Mouse (Mus musculus) midbrain, embryonic 10.5 days (tissue): Measurements from ENCODE around the gene Tmub2. TPM values are rescaled to one million over a fixed set of nuclear protein-coding genes. Genes with fewer than 3 reads are reported as not detected.
A peak's percentile ranks its signal among the peaks of the same experiment; 100 is the strongest.

ENCODE experiments used
- DNase-seq: peaks from one replicate; pipeline ENCODE4 v3.0.0-alpha.2; 2017; ENCODE audit warnings: low spot score
- H3K27ac ChIP-seq: fragments of 300-500 bp; sonication (generic); replicated peaks from 2 replicates; pipeline ENCODE4 v1.5.1; 2016; ENCODE audit warnings: mild to moderate bottlenecking
- H3K27me3 ChIP-seq: fragments of 300-500 bp; sonication (generic); 2 replicates; pipeline ENCODE4 v1.6.1; 2016; ENCODE audit warnings: low read depth, mild to moderate bottlenecking; ENCODE audit not compliant: poor library complexity, severe bottlenecking
- H3K36me3 ChIP-seq: fragments of 300-500 bp; sonication (generic); 2 replicates; pipeline ENCODE4 v1.6.1; 2016; ENCODE audit warnings: mild to moderate bottlenecking, moderate library complexity
- H3K4me1 ChIP-seq: fragments of 300-500 bp; sonication (generic); 2 replicates; pipeline ENCODE4 v1.6.1; 2016
- H3K4me3 ChIP-seq: fragments of 300-500 bp; sonication (generic); 2 replicates; pipeline ENCODE4 v1.5.1; 2016; ENCODE audit warnings: mild to moderate bottlenecking, moderate library complexity
- H3K9me3 ChIP-seq: fragments of 300-500 bp; sonication (generic); replicated peaks from 2 replicates; pipeline ENCODE4 v1.6.1; 2016; ENCODE audit warnings: mild to moderate bottlenecking
- WGBS: fragments of 180-500 bp; shearing (Covaris S2); methylation state at CpG from one replicate; pipeline ENCODE4 v1.1.7; 2016; 5-methylcytosine and 5-hydroxymethylcytosine counted together
- polyA plus RNA-seq: library from polyadenylated mRNA; unstranded; fragments of >200 nt; fragmentation: Nextera tagmentation; extraction: Ambion mirVana; gene quantifications from 2 replicates; pipeline ENCODE4 v1.2.1, GENCODE M21; 2016

The Tmub2 gene
- polyA plus RNA-seq, 1 experiment from 2014 or later: 51.3 TPM

DNA sequence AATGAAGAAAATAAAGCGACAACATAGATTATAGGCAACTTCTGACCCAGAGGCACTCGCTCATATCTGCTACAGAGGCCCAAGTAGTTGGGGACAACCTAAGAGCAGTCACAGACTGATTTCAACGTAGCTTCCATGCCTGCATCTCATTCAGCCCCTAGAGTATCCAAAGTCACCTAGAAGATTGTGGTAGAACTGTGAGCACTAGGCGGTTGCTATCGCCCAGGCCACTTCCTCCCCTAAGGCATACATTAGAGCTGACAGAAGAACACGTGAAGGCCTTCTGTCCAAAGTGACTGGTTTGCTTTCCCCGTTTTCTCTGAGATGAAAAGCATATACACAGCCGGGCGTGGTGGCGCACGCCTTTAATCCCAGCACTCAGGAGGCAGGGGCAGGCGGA lies 29.6 kb downstream of the Tmub2 start:
- WGBS: 91% methylated on average over 12 of the region's 12 CpGs
- DNase-seq: no peak
- Histone ChIP-seq H3K4me3 (no peak overlapping the region; the same call in 1 of the 2 replicates), H3K27me3 (no peaks in the 10 kb centered on the region), H3K4me1 (peaks cover 48% of the 10 kb centered on the region), H3K9me3 (no peaks in the 10 kb centered on the region), H3K36me3 (peaks cover 63% of the 10 kb centered on the region), H3K27ac (no peak overlapping the region)

DNA sequence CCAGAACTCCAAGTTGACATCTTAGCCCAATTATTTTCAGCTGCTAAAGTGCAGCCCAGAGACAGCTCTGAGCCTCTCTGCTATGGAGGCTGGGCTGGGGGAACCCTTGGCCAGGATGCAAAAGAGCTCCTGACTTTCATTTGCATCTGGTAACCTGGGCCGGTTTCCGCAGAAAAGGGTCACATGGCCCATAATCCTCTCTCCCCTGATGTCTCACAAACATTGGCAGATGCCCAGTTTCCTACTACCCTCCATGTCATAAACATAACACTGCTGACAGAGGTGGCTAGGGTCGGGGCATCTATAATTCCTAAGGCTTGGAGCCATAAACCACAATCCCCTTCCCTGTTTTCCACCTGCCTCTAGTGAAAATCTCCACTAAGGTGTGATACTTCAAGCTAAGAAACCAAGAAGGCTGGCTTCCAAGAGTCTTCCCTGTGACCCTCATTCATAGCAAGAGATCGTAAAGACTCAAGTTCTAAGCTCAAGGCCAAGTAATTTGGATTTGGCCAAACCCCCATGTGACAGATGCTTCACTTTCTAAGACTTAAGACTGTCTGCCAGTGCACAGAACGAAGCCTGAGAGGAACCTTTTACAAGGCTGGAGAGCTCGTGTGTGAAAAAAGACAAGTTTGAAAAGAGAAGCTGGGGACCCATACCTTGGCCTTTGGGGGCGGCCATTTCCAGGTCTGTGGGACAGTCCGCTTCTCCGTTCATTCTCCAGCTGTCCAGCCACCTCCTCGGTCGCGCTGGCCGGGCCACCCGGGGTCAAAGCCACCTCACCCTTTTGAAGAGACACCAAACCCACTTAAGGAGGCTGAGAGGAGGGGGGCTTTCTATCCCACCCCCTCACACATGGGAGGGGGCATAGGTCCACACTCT lies 31.2 kb downstream of the Tmub2 start:
- Histone ChIP-seq H3K27ac (peak overlapping the region; percentile 100), H3K4me1 (peaks cover 47% of the 10 kb centered on the region), H3K9me3 (no peaks in the 10 kb centered on the region), H3K4me3 (peak overlapping the region; percentile 100), H3K36me3 (peaks cover 47% of the 10 kb centered on the region), H3K27me3 (no peaks in the 10 kb centered on the region)
- WGBS: 15% methylated on average over 14 of the region's 14 CpGs
- DNase-seq: no peak

- Histone ChIP-seq H3K9me3 (no peaks in the 10 kb centered on the region), H3K4me3 (peak overlapping the region; percentile 100), H3K27ac (peak overlapping the region; percentile 100), H3K4me1 (peaks cover 39% of the 10 kb centered on the region), H3K27me3 (0 out of 2 replicates have a peak, but pooled peaks cover 5% of the 10 kb centered on the region), H3K36me3 (peaks cover 39% of the 10 kb centered on the region)
- under 1% methylated on average over 68 of the region's 80 CpGs for WGBS
- peak; percentile 85 for DNase-seq
Observed at GRCm38 (mm10) chr11:102316572-102317297, 32.0 kb downstream of the Tmub2 start.

DNA sequence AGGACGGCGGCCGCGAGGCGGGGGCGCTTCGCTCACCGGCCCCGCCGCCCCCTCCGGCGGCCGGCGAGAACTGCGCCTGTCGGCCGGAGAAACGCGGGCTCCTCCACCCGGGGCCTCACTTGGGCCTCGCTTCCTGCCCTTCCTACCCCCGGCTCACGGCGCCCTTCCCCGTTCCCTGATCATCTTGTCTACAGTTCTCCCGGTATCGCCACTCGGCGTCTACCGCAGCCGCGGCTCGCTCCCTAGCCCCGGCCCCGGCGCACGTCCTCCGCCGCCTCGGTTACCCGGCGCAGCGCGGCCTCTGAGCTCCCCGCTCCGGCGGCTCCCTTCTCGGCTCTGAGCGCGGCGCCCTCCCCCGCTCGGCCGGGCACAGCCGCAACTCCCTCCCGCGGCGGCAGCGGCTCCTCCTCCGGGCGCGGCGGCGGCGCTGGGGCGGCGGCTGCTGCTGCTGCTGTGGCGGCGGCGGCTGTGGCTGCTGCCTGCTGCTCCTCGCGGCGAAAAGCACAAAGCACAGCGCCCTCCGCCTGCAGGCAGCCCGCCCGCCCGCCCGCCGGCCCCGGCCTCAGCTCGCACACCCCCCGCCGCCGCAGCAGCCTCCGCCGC lies 32.7 kb downstream of the Tmub2 start:
- peak overlapping the region; percentile 100 for H3K27ac ChIP-seq
- no peaks in the 10 kb centered on the region for H3K9me3 ChIP-seq
- peaks cover 38% of the 10 kb centered on the region for H3K4me1 ChIP-seq
- peaks cover 33% of the 10 kb centered on the region for H3K36me3 ChIP-seq
- H3K27me3 ChIP-seq: 0 out of 2 replicates have a peak, but pooled peaks cover 5% of the 10 kb centered on the region
- peak overlapping the region; percentile 100 for H3K4me3 ChIP-seq
- WGBS: under 1% methylated on average over 74 of the region's 87 CpGs
- peak; percentile 74 for DNase-seq

GRCm38 (mm10) chr11:102317901-102318575 lies 33.3 kb downstream of the Tmub2 start:
- under 1% methylated on average over 66 of the region's 77 CpGs for WGBS
- H3K27me3 ChIP-seq: 0 out of 2 replicates have a peak, but pooled peaks cover 5% of the 10 kb centered on the region

GRCm38 (mm10) chr11:102318576-102319409 lies 34.1 kb downstream of the Tmub2 start:
- no peaks in the 10 kb centered on the region for H3K9me3 ChIP-seq
- peaks cover 19% of the 10 kb centered on the region for H3K36me3 ChIP-seq
- peak; percentile 78 for DNase-seq
- under 1% methylated on average over 74 of the region's 84 CpGs for WGBS
- H3K4me3 ChIP-seq: peak overlapping the region; percentile 100
- H3K27me3 ChIP-seq: 0 out of 2 replicates have a peak, but pooled peaks cover 5% of the 10 kb centered on the region
- peaks cover 38% of the 10 kb centered on the region for H3K4me1 ChIP-seq
- H3K27ac ChIP-seq: peak overlapping the region; percentile 100

More at GRCm38 (mm10) chr11:102317901-102318575, 33.3 kb downstream of the Tmub2 start:
- peak; percentile 84 for DNase-seq
- Histone ChIP-seq H3K27ac (peak overlapping the region; percentile 100), H3K4me3 (peak overlapping the region; percentile 100), H3K9me3 (no peaks in the 10 kb centered on the region), H3K4me1 (peaks cover 38% of the 10 kb centered on the region), H3K36me3 (peaks cover 26% of the 10 kb centered on the region)

DNA sequence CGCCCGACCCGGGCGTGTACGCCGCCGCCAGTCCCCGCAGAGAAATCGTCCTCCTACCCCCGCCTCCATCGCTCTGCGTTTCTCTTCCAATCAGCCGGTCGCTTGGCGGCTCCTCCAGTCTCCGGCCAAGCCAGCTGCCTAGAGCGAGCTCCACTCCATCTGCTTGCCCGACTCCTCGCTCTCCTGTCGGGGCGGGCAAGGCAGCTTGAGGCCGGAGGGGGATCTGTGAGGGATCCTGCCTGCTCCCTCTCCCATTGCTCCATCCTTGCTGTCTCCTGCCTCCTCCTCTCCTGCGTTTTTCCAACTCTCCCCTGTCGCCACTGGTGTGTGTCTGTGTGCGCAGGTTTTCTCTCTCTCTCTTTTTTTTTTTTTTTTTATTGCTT lies 34.7 kb downstream of the Tmub2 start, which contains the start of gene Ubtf:
TSS of gene Ubtf (minus strand) at position 333 of the 383 bp plus-strand sequence.
- Histone ChIP-seq H3K4me3 (peak within 1 kb of the TSS; percentile 100), H3K9me3 (no peaks in the 10 kb centered on the region), H3K36me3 (peaks cover 13% of the 10 kb centered on the region), H3K27ac (peak within 1 kb of the TSS; percentile 100), H3K27me3 (0 out of 2 replicates have a peak, but pooled peaks cover 5% of the 10 kb centered on the region), H3K4me1 (peaks cover 38% of the 10 kb centered on the region)
- WGBS: 0% methylated on average over 25 of the region's 25 CpGs
- peak; percentile 84 for DNase-seq

DNA sequence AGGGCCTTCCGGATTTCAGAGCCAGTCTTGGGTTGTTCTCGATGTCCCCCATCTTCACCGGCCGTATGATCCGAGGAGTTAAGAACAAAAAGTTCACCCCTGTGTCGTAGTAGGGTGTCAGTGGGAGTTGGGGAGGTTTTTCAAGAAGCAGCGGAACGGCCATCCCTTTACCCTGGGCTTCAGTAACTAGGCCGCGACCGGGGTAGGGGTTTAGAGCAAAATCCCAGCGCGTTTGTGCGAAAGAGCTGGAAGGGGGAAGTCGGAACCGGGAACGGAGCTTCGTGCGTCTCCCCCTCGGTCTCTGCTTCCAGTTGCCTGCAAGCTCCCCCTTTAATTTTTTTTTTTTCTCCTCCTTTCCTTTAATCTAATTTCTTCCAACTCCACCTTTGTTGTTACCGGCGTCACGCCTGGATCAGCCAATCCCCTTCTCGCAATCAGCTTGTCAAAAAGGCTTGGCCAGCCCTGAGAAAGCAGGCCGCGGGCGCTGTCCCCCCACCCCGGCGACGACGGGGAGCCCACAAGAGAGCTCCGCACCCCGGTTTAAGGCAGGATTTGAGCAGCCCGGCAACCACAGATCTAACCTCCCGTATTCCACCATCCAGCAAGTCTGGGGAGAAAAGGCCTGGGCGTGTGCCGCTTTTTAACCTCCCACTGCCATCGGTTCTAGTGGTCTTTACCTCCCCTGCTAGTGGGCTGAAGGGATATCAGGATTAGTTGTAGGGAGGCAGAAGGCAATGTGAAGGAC lies 35.4 kb downstream of the Tmub2 start:
- H3K4me1 ChIP-seq: peaks cover 35% of the 10 kb centered on the region
- under 1% methylated on average over 38 of the region's 38 CpGs for WGBS
- H3K4me3 ChIP-seq: peak overlapping the region; percentile 100
- H3K27ac ChIP-seq: peak overlapping the region; percentile 100
- H3K36me3 ChIP-seq: peaks cover 5% of the 10 kb centered on the region
- 0 out of 2 replicates have a peak, but pooled peaks cover 5% of the 10 kb centered on the region for H3K27me3 ChIP-seq
- no peaks in the 10 kb centered on the region for H3K9me3 ChIP-seq
- DNase-seq: peak; percentile 82

- Histone ChIP-seq H3K9me3 (no peaks in the 10 kb centered on the region), H3K4me3 (peak overlapping the region; percentile 100), H3K4me1 (peaks cover 29% of the 10 kb centered on the region), H3K36me3 (peaks cover under 1% of the 10 kb centered on the region; the same call in 1 of the 2 replicates), H3K27ac (peak overlapping the region; percentile 100), H3K27me3 (0 out of 2 replicates have a peak, but pooled peaks cover 5% of the 10 kb centered on the region)
- DNase-seq: no peak
- WGBS: 29% methylated on average over 10 of the region's 10 CpGs
Observed at GRCm38 (mm10) chr11:102320686-102321005, 35.9 kb downstream of the Tmub2 start.

GRCm38 (mm10) chr11:102321931-102322330 lies 37.2 kb downstream of the Tmub2 start:
- 78% methylated on average over 6 of the region's 6 CpGs for whole genome bisulfite sequencing
- Histone ChIP-seq H3K27me3 (0 out of 2 replicates have a peak, but pooled peaks cover 5% of the 10 kb centered on the region), H3K27ac (no peak overlapping the region), H3K36me3 (no peaks in the 10 kb centered on the region), H3K4me3 (no peak overlapping the region), H3K4me1 (peaks cover 17% of the 10 kb centered on the region), H3K9me3 (no peaks in the 10 kb centered on the region)
- no peak for DNase-seq

- WGBS: 84% methylated on average over 1 of the region's 1 CpGs
Observed at GRCm38 (mm10) chr11:102323516-102323915, 38.8 kb downstream of the Tmub2 start.

More at GRCm38 (mm10) chr11:102323516-102323915, 38.8 kb downstream of the Tmub2 start:
- DNase-seq: no peak
- Histone ChIP-seq H3K4me3 (no peak overlapping the region), H3K36me3 (no peaks in the 10 kb centered on the region), H3K27me3 (0 out of 2 replicates have a peak, but pooled peaks cover 5% of the 10 kb centered on the region), H3K27ac (no peak overlapping the region), H3K4me1 (peaks cover 17% of the 10 kb centered on the region), H3K9me3 (no peaks in the 10 kb centered on the region)
